Mouse (Mus musculus): ENCODE data around the gene Mrpl45.

GRCm38 (mm10) chr11:97355247-97355646 lies 39.7 kb downstream of the Mrpl45 start:
- TF ChIP-seq GATA1 (IDR thresholded peaks at IDR 0.05; ENCODE audit: borderline replicate concordance, low read length) (no peak), CTCF (IDR thresholded peaks at IDR 0.05; ENCODE audit: low read depth, low read length) (no peak)

Data from G1E (cell line).